Mouse (Mus musculus) heart, adult 2 months (tissue): ENCODE measurements around the gene Krcc1.

Source experiments
- CTCF ChIP-seq: fragments of 200-600 bp; IDR thresholded peaks from 2 replicates; pipeline ENCODE4 v1.8.1; 2022; ENCODE audit warnings: antibody characterized with exemption, mild to moderate bottlenecking, moderate library complexity
- EP300 ChIP-seq: fragments of 200-500 bp; IDR thresholded peaks from 2 replicates; pipeline ENCODE4 v1.6.1; 2011; ENCODE audit warnings: low read depth, low read length, control low read depth; ENCODE audit not compliant: insufficient read depth
- POLR2A ChIP-seq: fragments of 200-500 bp; IDR thresholded peaks from 2 replicates; pipeline ENCODE4 v1.6.1; 2011; ENCODE audit warnings: mild to moderate bottlenecking, low read depth, low read length, control low read depth; ENCODE audit not compliant: insufficient read depth

DNA sequence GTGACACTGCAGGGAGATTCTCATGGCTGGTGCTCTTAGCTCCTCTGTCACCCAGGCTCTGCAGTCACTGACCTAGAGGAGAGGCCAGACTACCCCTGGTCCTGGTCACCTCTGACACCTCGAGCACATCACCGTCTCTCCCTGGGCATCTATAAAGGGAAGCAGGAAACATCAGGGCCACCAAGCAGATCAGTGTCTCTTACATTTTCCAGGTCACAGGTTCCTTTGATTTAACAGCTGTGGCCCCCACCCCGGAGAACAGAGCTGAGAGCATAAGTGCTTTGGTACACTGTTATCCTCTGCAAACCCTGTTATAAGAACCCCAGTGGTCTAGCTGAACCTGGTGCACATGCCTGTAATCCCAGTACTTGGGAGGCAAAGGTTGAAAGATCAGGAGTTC lies 61.6 kb downstream of the Krcc1 start:
- TF ChIP-seq CTCF (no peak), POLR2A (no peak), EP300 (no peak)
